Mouse (Mus musculus) myocyte (in vitro differentiated cells): ENCODE measurements around the gene Msi2. TPM values are rescaled to one million over a fixed set of nuclear protein-coding genes. Genes with fewer than 3 reads are reported as not detected.

ENCODE experiments used
- H3K27me3 ChIP-seq: one replicate; pipeline ENCODE4 v1.6.1; 2011; ENCODE audit not compliant: control insufficient read depth, insufficient read depth, insufficient read length
- H3K36me3 ChIP-seq: one replicate; pipeline ENCODE4 v1.6.1; 2011; ENCODE audit not compliant: control insufficient read depth, insufficient read depth
- H3K4me2 ChIP-seq: one replicate; pipeline ENCODE4 v1.6.1; 2011; ENCODE audit warnings: low read depth, control low read depth
- H3K4me3 ChIP-seq: one replicate; pipeline ENCODE4 v1.5.1; 2011; ENCODE audit warnings: mild to moderate bottlenecking, control low read depth, moderate library complexity
- H3K79me2 ChIP-seq: one replicate; pipeline ENCODE4 v1.6.1; 2011; ENCODE audit not compliant: control insufficient read depth, insufficient read depth
- H3ac ChIP-seq: one replicate; pipeline ENCODE4 v1.6.1; 2011; ENCODE audit not compliant: control insufficient read depth, insufficient read length
- CEBPB ChIP-seq: IDR thresholded peaks from 2 replicates; pipeline ENCODE4 v1.6.1; 2011; ENCODE audit warnings: mild to moderate bottlenecking, moderate library complexity; ENCODE audit not compliant: poor library complexity, insufficient read depth, severe bottlenecking
- E2F4 ChIP-seq: IDR thresholded peaks from one replicate; pipeline ENCODE4 v1.6.1; 2011; ENCODE audit warnings: mild to moderate bottlenecking, control low read depth, moderate library complexity; ENCODE audit not compliant: insufficient read depth
- MAX ChIP-seq: IDR thresholded peaks from one replicate; pipeline ENCODE4 v1.6.1; 2011; ENCODE audit warnings: low read depth, mild to moderate bottlenecking, control low read depth
- MYOD1 ChIP-seq, 3 experiments: IDR thresholded peaks; one replicate each; pipeline ENCODE4 v1.6.1; 2011; ENCODE audit warnings: control low read depth in 2 of 3, low read depth in 2 of 3, mild to moderate bottlenecking in 2 of 3, moderate library complexity in 1 of 3; ENCODE audit not compliant: insufficient read length in 2 of 3, control insufficient read depth in 1 of 3
- MYOG ChIP-seq, 3 experiments: IDR thresholded peaks; one replicate each; pipeline ENCODE4 v1.6.1; 2011; ENCODE audit warnings: control low read depth in 2 of 3, low read depth in 2 of 3, mild to moderate bottlenecking in 2 of 3; ENCODE audit not compliant: insufficient read length in 2 of 3, control insufficient read depth in 1 of 3, insufficient read depth in 1 of 3
- POLR2A ChIP-seq: IDR thresholded peaks from one replicate; pipeline ENCODE4 v1.6.1; 2011; ENCODE audit warnings: low read depth, mild to moderate bottlenecking, control low read depth, moderate library complexity; ENCODE audit not compliant: insufficient read length
- POLR2AphosphoS2 ChIP-seq: IDR thresholded peaks from one replicate; pipeline ENCODE4 v1.6.1; 2011; ENCODE audit warnings: low read depth, control low read depth; ENCODE audit not compliant: insufficient read length
- REST ChIP-seq: IDR thresholded peaks from one replicate; pipeline ENCODE4 v1.6.1; 2011; ENCODE audit warnings: mild to moderate bottlenecking, control low read depth, moderate library complexity; ENCODE audit not compliant: insufficient read depth, insufficient read length
- SRF ChIP-seq: IDR thresholded peaks from one replicate; pipeline ENCODE4 v1.6.1; 2011; ENCODE audit warnings: low read depth; ENCODE audit not compliant: control insufficient read depth, insufficient read length
- TCF12 ChIP-seq: IDR thresholded peaks from one replicate; pipeline ENCODE4 v1.6.1; 2011; ENCODE audit warnings: mild to moderate bottlenecking, control low read depth; ENCODE audit not compliant: poor library complexity, insufficient read depth, severe bottlenecking
- TCF3 ChIP-seq: IDR thresholded peaks from one replicate; pipeline ENCODE4 v1.6.1; 2011; ENCODE audit warnings: low read depth, control low read depth; ENCODE audit not compliant: insufficient read length
- USF1 ChIP-seq: IDR thresholded peaks from one replicate; pipeline ENCODE4 v1.6.1; 2011; ENCODE audit warnings: low read depth, mild to moderate bottlenecking, control low read depth, moderate library complexity
- polyA plus RNA-seq: library from polyadenylated mRNA; unstranded; fragments of >200 nt; fragmentation: generic; extraction: Trizol; gene quantifications from one replicate; pipeline ENCODE4 v1.2.1, GENCODE M21; 2012; ENCODE audit warnings: missing spikeins

Msi2 gene
- polyA plus RNA-seq, 1 experiment = 37.9 TPM

GRCm38 (mm10) chr11:88365914-88366540 lies 352.3 kb downstream of the Msi2 start:
- Histone ChIP-seq H3K27me3 (no peaks in the 10 kb centered on the region), H3K79me2 (no peaks in the 10 kb centered on the region), H3K4me2 (no peak overlapping the region), H3K4me3 (no peak overlapping the region), H3ac (no peak overlapping the region), H3K36me3 (peaks cover 11% of the 10 kb centered on the region)
- TF ChIP-seq MYOD1 (IDR thresholded peaks at IDR 0.05; ENCODE audit: control insufficient read depth in 1 of 3, insufficient read length in 2 of 3, low read depth in 2 of 3) = no peak
- no peak for TF ChIP-seq SRF
- TF ChIP-seq MAX = no peak
- TF ChIP-seq CEBPB = no peak
- TF ChIP-seq E2F4 = no peak
- TF ChIP-seq REST = no peak
- no peak for TF ChIP-seq TCF12
- no peak for TF ChIP-seq TCF3
- TF ChIP-seq POLR2A = no peak
- no peak for TF ChIP-seq USF1
- no peak for TF ChIP-seq POLR2AphosphoS2

DNA sequence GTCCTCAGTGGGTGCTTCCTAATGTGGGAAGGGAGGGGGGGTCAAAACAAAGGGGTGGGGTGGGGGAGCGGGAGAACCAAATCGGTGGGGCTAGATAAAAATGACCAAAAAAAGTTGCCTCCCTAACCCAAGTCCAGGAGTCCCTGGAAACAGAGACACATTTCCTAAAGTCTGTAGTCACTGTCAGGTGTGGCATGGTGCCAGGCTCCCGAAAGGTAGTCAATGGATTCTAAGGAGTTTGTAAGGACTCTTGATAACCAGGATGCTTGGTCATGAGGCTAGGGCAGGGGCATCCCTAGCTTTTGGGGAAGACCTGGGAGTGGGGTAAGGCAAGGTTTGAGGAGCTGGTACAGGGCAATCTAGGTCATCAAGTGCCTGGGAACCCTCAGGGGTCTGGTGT lies 354.1 kb downstream of the Msi2 start:
- no peaks in the 10 kb centered on the region for H3K79me2 ChIP-seq
- H3K27me3 ChIP-seq = no peaks in the 10 kb centered on the region
- no peak overlapping the region for H3K4me2 ChIP-seq
- no peak overlapping the region for H3K4me3 ChIP-seq
- TF ChIP-seq REST (no peak), TCF3 (no peak), MYOG (IDR thresholded peaks at IDR 0.05; ENCODE audit: control insufficient read depth in 1 of 3, insufficient read depth in 1 of 3, insufficient read length in 2 of 3, low read depth in 2 of 3) (no peak), CEBPB (no peak), MYOD1 (IDR thresholded peaks at IDR 0.05; ENCODE audit: control insufficient read depth in 1 of 3, insufficient read length in 2 of 3, low read depth in 2 of 3) (no peak), USF1 (no peak), E2F4 (no peak)
- H3ac ChIP-seq = no peak overlapping the region
- peaks cover 11% of the 10 kb centered on the region for H3K36me3 ChIP-seq

- Histone ChIP-seq H3K36me3 (peaks cover 11% of the 10 kb centered on the region), H3K79me2 (no peaks in the 10 kb centered on the region), H3K4me3 (no peak overlapping the region), H3K4me2 (no peak overlapping the region), H3K27me3 (no peaks in the 10 kb centered on the region), H3ac (no peak overlapping the region)
- TF ChIP-seq CEBPB (no peak), POLR2AphosphoS2 (no peak), TCF12 (no peak), MYOG (IDR thresholded peaks at IDR 0.05; ENCODE audit: control insufficient read depth in 1 of 3, insufficient read depth in 1 of 3, insufficient read length in 2 of 3, low read depth in 2 of 3) (no peak), TCF3 (no peak), SRF (no peak), USF1 (no peak), MYOD1 (IDR thresholded peaks at IDR 0.05; ENCODE audit: control insufficient read depth in 1 of 3, insufficient read length in 2 of 3, low read depth in 2 of 3) (no peak), MAX (no peak), POLR2A (no peak), E2F4 (no peak), REST (no peak)
Measured at GRCm38 (mm10) chr11:88363481-88363880, 354.8 kb downstream of the Msi2 start.

DNA sequence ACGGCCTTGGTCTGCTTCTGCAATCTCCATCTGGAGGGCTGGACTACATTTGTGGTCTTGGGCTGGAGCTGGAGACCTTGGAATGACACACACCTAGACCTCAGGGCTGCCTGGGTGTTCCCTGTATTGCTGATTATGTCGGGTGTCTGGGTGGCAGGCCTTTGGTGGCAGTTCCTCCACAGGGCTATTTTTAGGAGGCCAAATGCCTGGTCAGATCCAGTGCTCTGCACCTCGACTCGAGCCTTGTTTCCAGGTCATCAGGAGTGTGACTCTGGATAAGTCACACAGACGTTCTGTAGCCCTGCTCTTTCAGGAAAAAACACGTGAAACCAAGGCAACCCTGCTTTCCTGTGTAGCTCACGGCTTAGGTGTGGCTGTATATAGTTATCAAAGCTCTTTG lies 358.6 kb downstream of the Msi2 start:
- H3K4me3 ChIP-seq = no peak overlapping the region
- no peaks in the 10 kb centered on the region for H3K27me3 ChIP-seq
- no peak for TF ChIP-seq MYOD1 (IDR thresholded peaks at IDR 0.05; ENCODE audit: control insufficient read depth in 1 of 3, insufficient read length in 2 of 3, low read depth in 2 of 3)
- no peak for TF ChIP-seq SRF
- TF ChIP-seq MAX = no peak
- no peak for TF ChIP-seq POLR2A
- no peak for TF ChIP-seq TCF12
- TF ChIP-seq REST = no peak
- no peak for TF ChIP-seq POLR2AphosphoS2
- no peak for TF ChIP-seq E2F4
- no peak overlapping the region for H3ac ChIP-seq
- no peak overlapping the region for H3K4me2 ChIP-seq
- no peaks in the 10 kb centered on the region for H3K79me2 ChIP-seq
- no peaks in the 10 kb centered on the region for H3K36me3 ChIP-seq

DNA sequence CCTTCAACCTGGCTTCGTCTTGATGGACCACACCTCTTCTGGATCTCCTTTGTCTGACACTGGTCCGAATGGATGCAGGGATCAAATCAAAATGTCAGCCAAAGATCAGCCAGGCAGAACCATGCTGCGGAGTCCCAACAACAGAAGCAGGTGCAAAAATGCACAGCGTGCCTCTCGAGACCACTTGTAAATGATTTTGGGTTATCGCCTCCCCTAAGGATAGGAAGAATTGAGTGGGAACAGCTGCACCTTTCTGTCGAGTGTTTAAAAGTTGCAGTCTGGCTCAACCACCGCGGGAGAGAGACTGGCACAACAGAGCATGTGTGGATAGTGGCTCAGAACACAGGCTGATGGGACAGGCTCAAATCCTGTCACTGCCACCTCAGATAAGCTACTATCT lies 361.0 kb downstream of the Msi2 start:
- H3K4me2 ChIP-seq = no peak overlapping the region
- H3K27me3 ChIP-seq = no peaks in the 10 kb centered on the region
- no peak overlapping the region for H3K4me3 ChIP-seq

More for the DNA sequence above, 361.0 kb downstream of the Msi2 start:
- Histone ChIP-seq H3ac (no peak overlapping the region), H3K79me2 (no peaks in the 10 kb centered on the region), H3K36me3 (peaks cover 4% of the 10 kb centered on the region)
- TF ChIP-seq USF1 (no peak), MAX (no peak), REST (no peak), TCF3 (no peak), TCF12 (no peak), MYOG (IDR thresholded peaks at IDR 0.05; ENCODE audit: control insufficient read depth in 1 of 3, insufficient read depth in 1 of 3, insufficient read length in 2 of 3, low read depth in 2 of 3) (no peak), SRF (no peak), CEBPB (no peak), POLR2AphosphoS2 (no peak), MYOD1 (IDR thresholded peaks at IDR 0.05; ENCODE audit: control insufficient read depth in 1 of 3, insufficient read length in 2 of 3, low read depth in 2 of 3) (no peak), POLR2A (no peak), E2F4 (no peak)
